Mouse (Mus musculus) spleen, postnatal 36 days (tissue): ENCODE measurements at regions not wholly inside any gene's neighbourhood (a gene's known extent, or its start where the extent isn't known, plus 50 kb on each side); places are given as distances from the start of the nearest gene placed in this dataset.

ENCODE experiments used
- DNase-seq, 2 experiments: peaks; one replicate each; pipeline ENCODE4 v3.0.0; 2022; ENCODE audit warnings: low spot score in 2 of 2, mixed read lengths in 1 of 2

DNA sequence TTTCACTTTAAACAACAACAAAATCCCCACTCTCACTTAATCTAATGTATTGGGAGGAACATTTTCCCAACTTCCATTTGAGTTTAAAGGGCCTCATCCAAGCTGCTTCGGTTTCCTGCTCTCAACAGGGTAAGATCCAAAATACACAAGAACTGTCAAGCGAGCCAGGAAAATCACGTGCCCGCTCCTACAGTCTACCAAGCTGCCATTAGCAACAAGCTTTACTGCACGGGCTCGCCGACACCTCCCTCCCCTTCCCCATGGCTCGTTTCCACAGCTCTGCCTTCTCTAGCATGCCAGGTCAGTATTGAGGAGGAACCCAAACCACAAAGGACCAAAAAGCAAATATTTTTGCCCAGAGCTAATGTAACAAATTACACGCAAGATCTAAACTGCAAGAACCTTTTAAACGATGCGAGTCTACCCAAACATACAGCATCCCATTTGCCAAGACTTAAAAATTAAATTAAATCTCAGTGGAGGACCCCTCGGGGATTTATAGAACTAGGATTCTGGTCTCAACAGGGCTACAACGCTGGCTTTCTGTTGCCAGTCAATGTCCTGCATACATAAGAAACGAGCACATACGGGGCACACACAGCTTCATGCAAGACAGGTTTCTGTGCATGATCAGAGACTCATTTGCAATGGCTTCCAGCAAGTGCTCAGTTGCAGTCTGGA, 435.4 kb upstream of the Jarid2 start:
- DNase-seq, result no peak

DNA sequence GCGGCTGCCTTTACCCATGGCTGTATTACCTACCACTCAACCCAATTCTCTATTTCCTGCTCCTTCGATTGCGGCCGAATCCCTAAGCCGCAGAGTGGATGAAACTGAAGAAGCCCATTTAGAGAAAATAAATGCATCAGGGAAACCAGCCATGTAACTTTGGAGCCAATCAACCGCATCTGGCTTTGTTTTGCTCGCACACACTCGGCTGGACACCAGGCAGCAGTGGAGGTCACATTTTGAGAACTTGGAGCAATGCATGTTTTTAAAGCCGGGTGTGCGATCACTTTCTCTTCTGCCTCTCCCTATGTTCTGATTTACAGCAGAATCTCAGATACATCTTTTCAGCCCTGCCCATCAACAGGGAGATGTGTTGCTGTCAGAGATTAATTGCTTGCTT, 433.7 kb upstream of the Jarid2 start:
- no peak for DNase-seq

DNA sequence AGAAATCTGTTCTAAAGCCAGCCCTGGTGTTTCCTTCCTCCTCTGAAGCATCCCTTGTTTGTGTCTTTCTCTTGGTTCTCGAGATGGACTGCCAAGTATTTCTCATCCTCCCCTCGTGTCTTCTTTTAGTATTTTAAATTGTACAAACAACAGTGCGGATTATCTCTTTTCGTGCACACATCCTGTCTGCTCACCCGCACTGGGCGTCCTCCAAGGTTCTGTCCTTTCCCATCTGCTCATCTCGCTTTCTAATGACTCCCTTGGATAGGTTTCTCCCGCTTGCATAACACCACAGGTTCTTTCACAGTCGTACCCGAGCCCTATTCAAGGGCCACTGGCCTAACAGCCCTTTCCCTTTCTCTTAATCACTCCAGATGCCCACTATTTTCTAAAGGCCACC, 428.7 kb upstream of the Jarid2 start:
- no peak for DNase-seq

DNA sequence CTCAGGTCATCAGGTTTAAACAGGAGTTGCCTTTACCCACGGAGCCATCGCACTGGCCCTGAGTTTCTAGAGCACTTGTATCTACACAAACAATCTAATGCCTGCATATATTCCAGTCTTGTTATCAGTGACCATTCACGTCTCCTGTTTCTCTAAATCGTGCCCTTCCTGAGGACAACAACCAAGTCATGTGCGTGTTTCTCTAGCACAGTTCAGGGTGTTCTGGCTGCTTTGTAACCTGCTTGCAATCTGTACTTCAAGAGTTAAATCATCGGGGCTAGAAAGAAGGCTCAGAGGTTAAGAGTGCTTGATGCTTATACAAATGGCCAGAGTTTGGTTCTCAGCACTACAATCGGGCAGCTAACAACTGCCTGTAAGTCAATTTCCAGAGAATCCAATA, 428.1 kb upstream of the Jarid2 start:
- no peak for DNase-seq

DNA sequence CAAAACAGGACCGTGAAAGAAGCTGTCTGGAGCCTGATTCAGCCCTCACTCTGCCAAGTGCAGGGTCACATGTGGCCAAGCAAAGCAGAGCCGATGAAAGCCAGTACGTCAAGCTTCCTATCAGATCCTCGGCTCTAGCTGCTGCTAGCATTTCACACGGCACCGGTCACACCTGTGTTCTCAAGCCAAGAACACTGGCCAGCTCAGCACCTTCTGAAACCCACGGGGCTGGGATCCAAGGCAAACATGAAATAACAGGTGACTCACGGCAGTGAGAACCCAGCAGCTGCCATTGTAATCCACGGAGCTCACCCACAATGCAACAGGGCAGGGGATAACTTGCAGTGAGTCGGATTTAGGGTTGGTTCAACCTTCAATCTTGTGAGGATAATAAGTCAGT, 427.3 kb upstream of the Jarid2 start:
- no peak for DNase-seq

DNA sequence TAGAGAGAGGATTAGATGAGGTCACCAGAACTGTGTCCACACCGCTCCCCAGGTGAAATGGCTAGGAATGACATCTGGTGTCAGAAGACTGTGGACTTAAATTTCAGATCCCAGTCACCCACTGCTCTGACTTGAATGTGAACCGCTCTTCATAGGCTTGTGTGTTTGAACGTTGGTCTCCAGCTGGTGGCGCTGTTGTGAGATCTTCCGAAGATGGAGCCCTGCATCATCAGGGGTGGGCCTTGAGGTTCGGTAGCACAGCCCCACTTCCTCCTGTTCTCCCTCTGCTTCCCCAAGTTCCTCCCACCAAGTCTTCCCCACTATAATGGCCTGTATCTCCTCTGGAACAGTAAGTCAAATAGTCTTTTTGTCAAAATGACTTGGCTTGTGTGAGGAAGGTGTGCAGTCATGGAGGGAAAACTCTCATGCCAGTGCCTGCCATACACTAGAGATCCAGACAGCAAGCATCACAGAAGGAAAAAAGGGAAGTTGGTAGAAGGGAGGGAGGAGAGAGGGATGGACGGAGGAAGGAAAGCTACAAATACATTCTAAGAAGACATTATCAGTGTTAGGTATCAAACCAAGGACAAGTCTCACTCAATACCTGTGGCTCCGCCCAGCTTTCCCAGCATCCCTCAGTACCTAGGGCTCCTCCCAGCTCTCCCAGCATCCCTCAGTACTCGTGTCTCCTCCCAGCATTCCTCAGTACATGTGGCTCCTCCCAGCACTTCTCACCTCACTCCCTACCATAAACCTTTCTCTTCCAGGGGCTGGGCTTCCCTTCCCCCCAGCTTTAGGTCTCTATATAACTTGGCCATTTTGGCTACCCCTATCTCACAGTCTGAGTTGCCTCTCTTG, 423.9 kb upstream of the Jarid2 start:
- DNase-seq, result peak; percentile 25 to 31

DNA sequence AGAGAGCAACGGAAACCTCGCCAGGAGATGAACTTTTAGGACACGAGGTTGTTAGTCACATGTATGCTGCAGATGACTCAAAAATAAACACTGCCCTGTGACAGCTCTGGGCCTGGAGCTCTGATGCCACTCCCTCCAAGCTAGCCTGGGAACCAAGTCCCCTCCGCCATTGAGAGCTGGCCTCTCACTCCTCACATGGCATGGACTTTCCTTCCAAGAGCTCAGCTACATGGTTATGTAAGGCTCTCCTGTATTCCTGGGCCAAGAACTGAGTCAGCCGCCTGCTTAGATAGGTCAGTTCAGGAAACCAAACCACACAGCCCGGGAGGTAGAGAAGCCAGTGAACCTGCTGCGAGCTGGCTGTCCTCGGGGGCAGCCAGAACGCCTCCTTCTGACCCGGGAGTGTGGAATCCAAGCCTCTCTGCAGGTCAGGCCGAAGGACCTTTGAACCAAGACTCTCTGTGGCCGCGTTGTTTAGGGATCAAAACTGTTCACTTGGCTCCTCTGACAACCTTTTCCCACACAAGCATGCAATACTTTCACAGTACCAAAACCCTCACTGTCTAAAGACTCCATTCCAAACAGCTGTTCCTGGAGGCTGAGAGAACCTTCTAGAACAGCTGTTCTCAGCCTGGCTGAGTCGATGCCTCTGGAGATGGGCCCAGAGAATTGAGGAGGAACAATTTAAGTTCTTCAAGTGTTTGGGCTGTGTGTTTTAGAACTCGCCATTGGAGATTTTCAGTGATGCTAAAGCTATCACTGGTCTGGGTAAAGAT, 422.8 kb upstream of the Jarid2 start:
- no peak for DNase-seq

DNA sequence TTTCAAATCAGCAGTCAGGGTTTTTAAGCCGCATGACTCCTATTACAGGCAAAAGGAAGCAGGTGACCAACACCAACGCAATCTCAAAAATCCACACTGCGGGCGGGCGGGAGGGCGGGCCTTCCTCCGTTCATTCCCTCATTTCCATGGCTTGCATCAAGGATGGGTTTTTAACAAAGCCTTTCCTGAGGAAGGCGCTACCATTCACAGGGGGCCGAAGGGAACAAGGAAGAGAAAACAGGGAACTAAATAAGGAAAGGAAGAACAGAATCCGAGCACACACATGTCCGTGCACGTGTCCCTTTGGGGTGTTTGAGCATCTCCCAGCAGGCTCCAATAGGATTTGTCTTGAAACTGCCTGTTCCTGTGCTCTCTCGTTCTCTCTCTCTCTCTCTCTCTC, 421.0 kb upstream of the Jarid2 start:
- no peak for DNase-seq

DNA sequence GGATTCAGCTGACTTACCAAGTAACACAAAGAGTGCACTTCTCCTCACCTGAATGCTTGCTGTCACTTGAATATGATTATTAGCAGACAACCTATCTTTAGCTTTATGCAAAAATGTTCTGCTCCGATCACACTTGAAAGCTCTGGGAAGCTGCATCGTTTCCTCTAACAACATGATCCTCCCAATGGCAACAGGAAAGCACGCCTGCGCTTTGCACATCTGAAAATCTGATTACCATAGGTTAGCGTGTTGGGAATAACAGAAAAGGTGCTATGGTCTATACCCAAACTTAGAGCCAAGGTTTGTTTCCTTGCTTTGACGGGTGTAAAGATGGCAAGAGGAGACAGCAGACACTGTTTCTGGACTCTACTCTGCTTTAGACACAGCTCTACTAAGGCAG, 417.0 kb upstream of the Jarid2 start:
- DNase-seq, result no peak

DNA sequence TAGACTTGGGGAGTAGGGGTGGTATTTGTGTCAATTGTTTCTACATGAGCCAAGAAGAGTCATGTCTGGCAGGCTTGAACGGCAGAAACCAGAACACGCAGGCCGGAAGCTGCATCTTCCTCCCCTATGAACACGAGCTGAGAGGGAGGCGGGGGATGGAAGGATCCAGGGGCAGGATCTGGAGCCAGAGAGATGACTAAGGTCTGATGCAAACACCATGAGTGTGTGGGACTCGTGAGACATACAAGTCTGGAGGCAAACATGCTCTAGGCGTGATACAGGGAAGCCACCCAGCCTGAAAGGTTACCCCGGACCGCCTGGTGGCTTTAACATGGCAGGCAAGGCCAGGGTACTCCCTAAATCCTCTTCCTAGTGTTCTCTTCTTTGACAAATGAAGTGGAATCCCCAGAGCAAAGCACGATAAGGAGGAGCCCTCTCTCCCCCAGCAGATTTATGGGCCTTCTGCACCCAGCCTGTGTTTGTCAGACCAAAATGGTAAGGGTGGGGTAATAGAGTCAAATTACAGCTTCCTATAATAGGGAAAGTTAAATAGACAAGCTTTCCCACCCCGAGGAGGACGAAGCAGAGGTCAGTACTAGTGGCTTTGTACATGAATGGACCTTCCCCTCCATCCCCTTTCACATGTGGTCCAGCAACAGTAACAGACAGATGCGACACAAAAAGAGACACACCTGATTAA, 412.4 kb upstream of the Jarid2 start:
- DNase-seq, result no peak

DNA sequence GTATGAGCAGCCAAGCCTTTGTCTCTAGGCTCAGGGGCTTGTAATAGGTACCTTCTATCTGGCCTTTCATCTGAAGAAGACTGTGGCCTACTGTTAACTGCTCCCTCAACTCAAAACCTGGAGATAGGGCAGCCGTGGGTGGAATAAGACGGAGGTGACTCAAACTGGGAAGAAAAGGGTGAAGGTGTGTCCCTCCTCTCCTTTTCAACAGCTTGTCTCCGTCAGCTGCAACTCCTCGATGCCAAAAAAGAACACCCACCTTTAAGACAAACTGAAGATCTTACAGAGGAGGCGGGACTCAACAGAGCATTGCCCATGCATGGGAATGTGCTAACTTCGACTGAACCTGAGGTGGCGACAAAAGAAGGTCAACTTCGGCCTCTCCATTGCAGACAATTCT, 411.7 kb upstream of the Jarid2 start:
- no peak for DNase-seq

DNA sequence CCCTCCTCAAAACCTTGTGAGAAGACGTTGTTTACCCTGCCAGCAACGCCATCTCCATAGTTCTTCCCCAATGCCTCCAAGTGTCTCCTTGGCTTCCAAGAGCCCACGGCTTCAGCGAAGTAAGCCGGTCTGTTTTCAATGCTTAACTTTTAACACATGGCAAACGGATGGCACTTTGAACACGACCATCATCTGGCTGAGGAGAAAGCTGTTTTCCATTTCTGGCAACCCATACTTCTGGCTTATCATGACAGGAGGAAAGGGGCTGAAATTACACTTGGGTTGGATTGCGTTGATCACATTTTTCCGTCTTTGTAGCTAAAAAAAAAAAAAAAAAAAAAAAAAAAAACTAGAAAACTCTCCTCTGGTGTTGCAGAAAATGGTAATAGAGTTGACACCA, 410.2 kb upstream of the Jarid2 start:
- no peak for DNase-seq

DNA sequence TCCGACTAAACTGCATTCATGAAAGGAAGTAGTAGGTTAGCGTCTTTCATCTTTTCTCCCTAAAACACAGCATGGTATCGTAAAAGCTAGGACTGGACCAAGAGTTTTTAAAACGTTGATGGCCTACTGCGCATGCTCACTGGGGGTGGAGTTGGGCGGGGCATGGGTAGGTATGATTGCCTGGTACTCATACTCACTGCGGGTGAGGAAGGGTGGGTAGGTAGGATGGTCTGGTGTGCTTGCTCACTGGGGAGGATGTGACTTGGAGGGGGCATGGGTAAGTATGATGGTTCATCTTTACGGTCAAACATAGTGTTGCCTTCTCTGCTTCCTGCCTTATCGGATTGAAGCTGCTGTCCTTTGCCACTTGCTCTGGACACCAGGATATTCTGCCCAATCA, 409.8 kb upstream of the Jarid2 start:
- DNase-seq, result no peak

DNA sequence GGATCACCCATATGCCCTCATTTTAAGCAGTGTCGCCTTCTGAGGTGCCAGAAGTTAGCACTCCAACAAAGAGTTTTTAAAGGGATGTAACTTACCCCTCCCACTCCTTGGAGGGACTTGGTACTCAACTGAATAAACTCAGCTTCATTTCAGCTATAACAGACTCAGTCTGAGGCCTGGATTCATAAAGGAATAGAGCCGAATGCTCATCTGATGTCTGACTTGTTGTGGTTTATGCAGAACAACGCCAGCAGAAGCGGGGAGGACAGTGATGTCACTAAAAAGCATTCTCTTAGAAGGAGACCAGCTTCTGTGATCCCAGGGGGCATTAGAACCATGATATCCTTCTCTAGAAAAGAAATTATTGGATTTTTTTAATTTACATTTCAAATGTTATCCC, 409.0 kb upstream of the Jarid2 start:
- DNase-seq, result no peak

DNA sequence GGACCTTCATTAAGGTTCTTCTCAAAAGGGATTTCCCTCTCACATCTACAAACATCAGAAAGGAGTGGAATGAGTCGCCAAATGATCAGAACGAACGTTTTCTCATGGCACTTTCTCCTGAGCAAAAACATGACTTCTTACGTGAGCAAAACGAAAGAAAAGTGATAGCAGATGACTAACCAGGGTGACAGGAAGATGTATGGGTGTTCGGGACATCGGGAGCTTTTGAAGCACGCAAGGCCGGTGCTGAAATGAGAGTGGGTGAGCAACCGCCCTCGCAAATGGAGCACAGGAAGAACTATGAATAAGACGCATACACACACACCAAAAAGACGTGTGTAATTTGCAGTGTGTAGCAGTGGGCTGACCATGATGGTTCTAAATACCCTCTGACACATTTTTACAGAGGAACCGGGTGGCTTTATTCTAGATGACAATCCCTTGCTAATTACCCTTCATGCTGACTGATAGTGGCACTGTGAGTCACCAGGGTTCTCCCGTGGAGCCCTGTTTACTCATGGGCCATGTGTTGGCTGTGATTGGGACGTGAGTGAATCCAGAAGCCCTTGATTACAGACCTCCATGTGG, 408.2 kb upstream of the Jarid2 start:
- DNase-seq, result no peak

DNA sequence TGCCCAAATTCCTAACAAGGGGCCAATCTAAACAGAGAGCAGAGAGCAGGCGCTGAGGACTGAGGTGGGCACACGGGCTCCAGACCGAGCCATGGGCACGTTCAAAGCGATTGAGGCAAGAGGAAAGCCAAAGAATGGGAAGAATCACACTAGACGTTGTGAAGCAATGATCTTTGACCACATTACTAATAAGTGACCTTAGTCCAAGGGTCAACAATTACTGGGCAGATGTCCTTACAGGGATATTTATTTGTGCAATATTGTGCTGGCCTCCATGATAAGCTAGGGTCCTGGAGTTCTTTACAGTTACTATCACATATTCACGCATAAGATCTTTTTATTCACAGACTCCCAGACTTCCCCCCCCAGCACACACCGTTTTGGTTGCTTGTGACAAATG, 400.9 kb upstream of the Jarid2 start:
- no peak for DNase-seq

DNA sequence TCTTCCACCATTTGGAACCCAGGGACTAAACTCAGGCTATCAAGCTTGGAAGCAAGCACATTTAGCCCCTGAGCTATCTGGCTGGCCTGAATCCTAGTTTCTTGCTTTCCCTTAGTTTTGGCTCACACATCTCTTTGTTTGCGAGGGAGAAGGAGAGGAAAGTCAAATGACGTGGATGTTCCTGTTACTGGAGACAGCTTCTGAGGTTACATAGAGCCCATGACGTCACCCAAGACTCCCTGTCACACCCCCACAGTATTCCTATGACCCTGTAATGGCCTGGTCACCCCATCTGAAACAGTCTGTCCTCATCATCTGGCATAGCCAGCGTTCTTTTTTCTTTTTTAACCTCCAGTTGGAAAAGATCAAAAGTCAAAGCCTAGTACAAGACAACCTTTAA, 400.1 kb upstream of the Jarid2 start:
- no peak for DNase-seq

DNA sequence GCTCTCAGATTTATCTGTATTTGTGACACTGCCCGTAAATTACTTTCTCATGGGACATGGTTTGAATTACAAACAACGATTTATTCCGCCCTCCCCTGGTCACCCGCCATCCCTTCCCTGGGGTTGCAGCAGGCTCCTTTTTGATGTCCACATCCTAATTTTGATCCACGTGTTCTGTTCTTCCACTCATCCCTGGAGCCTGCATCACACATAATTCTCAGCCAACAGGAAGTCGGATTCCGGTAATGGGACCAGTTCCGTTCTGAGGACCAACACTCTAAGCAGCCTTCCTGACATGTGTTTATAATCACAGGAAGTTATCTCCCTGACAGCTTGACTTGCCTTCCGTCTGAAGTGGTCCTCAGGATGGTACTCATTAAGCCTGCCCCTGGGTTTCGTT, 399.6 kb upstream of the Jarid2 start:
- DNase-seq, result no peak

DNA sequence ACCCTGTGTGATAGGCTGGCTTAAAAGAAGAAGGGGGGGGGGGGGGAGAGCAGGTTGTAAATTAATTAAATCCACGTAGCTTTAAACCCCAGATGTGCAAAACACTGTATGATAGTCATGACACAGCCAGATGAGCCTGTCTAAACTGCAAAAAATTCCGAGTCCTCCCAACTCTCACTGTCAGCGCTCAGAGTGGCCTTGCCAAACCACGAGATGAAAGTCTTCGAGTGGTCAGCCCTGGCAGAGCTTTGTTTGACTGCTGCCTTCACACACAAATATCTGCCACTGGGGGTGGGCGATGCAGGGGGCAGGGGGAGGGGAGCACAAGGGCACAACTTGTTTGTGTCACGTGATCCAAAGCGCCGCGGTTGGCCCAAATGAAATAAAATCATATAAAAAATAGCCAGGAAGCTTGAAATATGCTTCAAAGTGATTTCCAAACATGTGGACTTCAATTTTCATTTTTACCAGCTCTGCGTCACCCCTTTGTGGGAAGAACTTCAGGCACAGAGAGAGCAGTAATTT, 396.5 kb upstream of the Jarid2 start:
- DNase-seq, result no peak

DNA sequence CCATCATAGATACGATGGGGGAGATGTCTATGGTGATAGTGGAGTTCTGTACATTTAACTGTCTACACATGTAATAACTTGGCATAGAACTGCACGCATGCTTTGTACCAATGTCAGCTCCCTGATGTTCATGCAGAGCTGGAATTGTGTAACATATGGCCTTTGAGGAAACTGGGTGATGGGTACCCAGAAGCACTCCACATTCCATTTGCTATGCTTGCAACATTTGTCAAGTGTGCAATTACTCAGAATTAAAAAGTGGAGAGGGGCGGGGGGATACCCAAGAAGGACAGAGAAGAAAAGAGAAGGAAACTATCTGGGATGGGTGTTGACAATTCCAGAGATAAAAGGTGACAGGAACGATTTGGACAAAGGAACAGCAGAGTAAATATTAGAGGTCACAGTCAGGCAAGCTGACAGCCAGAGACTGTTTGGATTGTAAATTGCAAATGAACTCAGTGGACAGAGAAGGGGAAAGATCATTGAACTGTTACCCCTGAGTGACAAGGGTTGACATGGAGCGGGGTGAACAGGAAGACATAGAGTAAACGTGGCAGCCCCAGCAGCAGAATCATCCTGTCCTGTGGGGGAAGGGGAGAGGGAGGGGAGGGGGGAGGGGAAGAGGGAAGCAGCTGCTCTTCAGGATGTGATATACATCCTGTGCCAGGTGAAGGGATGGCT, 390.1 kb upstream of the Jarid2 start:
- no peak for DNase-seq

DNA sequence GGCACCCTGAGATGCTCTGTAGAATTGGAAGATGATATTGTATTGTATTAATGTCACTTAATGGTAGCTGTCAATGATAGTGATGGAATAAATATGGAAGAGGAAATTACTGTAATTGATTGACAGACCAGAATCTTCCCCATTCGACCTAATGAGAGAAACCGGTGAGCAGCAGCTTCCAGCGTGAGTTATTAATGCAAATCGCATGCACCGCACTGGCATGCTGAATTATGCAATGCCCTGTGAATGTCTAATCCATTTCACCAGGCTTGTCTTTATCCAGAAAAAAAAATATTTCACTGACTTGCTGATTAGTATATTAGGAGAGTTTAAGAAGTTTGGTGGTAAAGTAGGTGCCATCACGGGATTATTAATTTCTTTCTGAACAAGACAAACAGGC, 384.2 kb upstream of the Jarid2 start:
- no peak for DNase-seq
